Mouse (Mus musculus) CH12.LX (cell line): ENCODE results near the gene Ar. TPM values are rescaled to one million over a fixed set of nuclear protein-coding genes. Genes with fewer than 3 reads are reported as not detected.

Experiments used
- DNase-seq: peaks from one replicate; pipeline ENCODE4 v3.0.0-alpha.2; 2013; ENCODE audit errors: extremely low read depth
- H3K27ac ChIP-seq: 2 replicates; pipeline ENCODE4 v1.5.1; 2012; ENCODE audit warnings: low read depth, mild to moderate bottlenecking, control low read depth, moderate library complexity; ENCODE audit not compliant: insufficient read depth
- H3K27me3 ChIP-seq: replicated peaks from 2 replicates; pipeline ENCODE3; 2012; ENCODE audit warnings: inconsistent platforms
- H3K36me3 ChIP-seq, 2 experiments: replicated peaks in 1 of 2; 2 replicates each; pipeline versions ENCODE3 to v1.6.1; 2012; ENCODE audit warnings: inconsistent platforms in 1 of 2, low read length in 1 of 2, mild to moderate bottlenecking in 1 of 2, mixed read lengths in 1 of 2, moderate library complexity in 1 of 2; ENCODE audit not compliant: control insufficient read depth in 1 of 2, insufficient read depth in 1 of 2
- H3K4me1 ChIP-seq, 2 experiments: 2 replicates each; pipeline ENCODE4 v1.6.1; 2012; ENCODE audit warnings: inconsistent platforms in 1 of 2, moderate library complexity in 1 of 2; ENCODE audit not compliant: insufficient read depth in 2 of 2, control insufficient read depth in 1 of 2
- H3K4me2 ChIP-seq: 2 replicates; pipeline ENCODE4 v1.6.1; 2012; ENCODE audit warnings: low read depth, mild to moderate bottlenecking, control low read depth; ENCODE audit not compliant: poor library complexity, insufficient read depth, severe bottlenecking
- H3K4me3 ChIP-seq, 3 experiments: fragments of 150-350 bp in 1 of 3; sonication (generic) in 1 of 3; replicated peaks in 1 of 3; 2 replicates each; pipeline versions ENCODE3 to v1.5.1; 2011 to 2012; ENCODE audit warnings: low read depth in 2 of 3, low read length in 2 of 3, mild to moderate bottlenecking in 2 of 3, moderate library complexity in 2 of 3, control low read depth in 1 of 3, improper control_type of control experiment in 1 of 3, inconsistent platforms in 1 of 3, mixed read lengths in 1 of 3; ENCODE audit not compliant: poor library complexity in 1 of 3
- H3K79me2 ChIP-seq: replicated peaks from 2 replicates; pipeline ENCODE4 v1.6.1; 2012; ENCODE audit warnings: mild to moderate bottlenecking, moderate library complexity; ENCODE audit not compliant: control insufficient read depth, poor library complexity, insufficient read depth, severe bottlenecking; ENCODE audit errors: extremely low read depth
- H3K9ac ChIP-seq: 2 replicates; pipeline ENCODE4 v1.6.1; 2012; ENCODE audit warnings: low read depth, mild to moderate bottlenecking, control low read depth, moderate library complexity; ENCODE audit not compliant: insufficient read depth
- H3K9me3 ChIP-seq: replicated peaks from 2 replicates; pipeline ENCODE3; 2012; ENCODE audit warnings: low read length, inconsistent platforms, mixed read lengths
- BHLHE40 ChIP-seq: IDR thresholded peaks from 2 replicates; pipeline ENCODE4 v1.6.1; 2011; ENCODE audit warnings: mild to moderate bottlenecking, low read depth, low read length, improper control_type of control experiment
- CHD1 ChIP-seq: IDR thresholded peaks from 2 replicates; pipeline ENCODE4 v1.6.1; 2012; ENCODE audit warnings: low read depth, low read length, improper control_type of control experiment, inconsistent platforms
- CTCF ChIP-seq, 2 experiments: IDR thresholded peaks in 1 of 2; conservative IDR thresholded peaks in 1 of 2; 2 replicates each; pipeline ENCODE4 v1.5.1; 2011 to 2012; ENCODE audit warnings: low read depth in 2 of 2, low read length in 2 of 2, improper control_type of control experiment in 1 of 2, inconsistent platforms in 1 of 2, mild to moderate bottlenecking in 1 of 2, moderate library complexity in 1 of 2
- E2F4 ChIP-seq: IDR thresholded peaks from 2 replicates; pipeline ENCODE4 v1.6.1; 2011; ENCODE audit warnings: low read depth, low read length, improper control_type of control experiment; ENCODE audit not compliant: insufficient replicate concordance
- EP300 ChIP-seq: IDR thresholded peaks from 2 replicates; pipeline ENCODE4 v1.6.1; 2011; ENCODE audit warnings: low read length, improper control_type of control experiment
- ETS1 ChIP-seq: conservative IDR thresholded peaks from 2 replicates; pipeline ENCODE4 v1.6.1; 2012; ENCODE audit warnings: low read depth, mild to moderate bottlenecking, inconsistent platforms, low read length, improper control_type of control experiment, moderate library complexity
- GABPA ChIP-seq: IDR thresholded peaks from 2 replicates; pipeline ENCODE4 v1.6.1; 2012; ENCODE audit warnings: low read depth, low read length, improper control_type of control experiment, inconsistent platforms; ENCODE audit not compliant: insufficient replicate concordance
- JUN ChIP-seq: IDR thresholded peaks from 2 replicates; pipeline ENCODE4 v1.6.1; 2011; ENCODE audit warnings: low read depth, mild to moderate bottlenecking, low read length, improper control_type of control experiment, moderate library complexity; ENCODE audit not compliant: insufficient read depth
- JUND ChIP-seq: conservative IDR thresholded peaks from 2 replicates; pipeline ENCODE4 v1.6.1; 2011; ENCODE audit warnings: low read depth, low read length, improper control_type of control experiment
- KAT2A ChIP-seq: IDR thresholded peaks from 2 replicates; pipeline ENCODE4 v1.6.1; 2012; ENCODE audit warnings: low read length, improper control_type of control experiment, inconsistent platforms; ENCODE audit not compliant: insufficient replicate concordance
- MAFK ChIP-seq: IDR thresholded peaks from 2 replicates; pipeline ENCODE4 v1.6.1; 2011; ENCODE audit warnings: low read length, improper control_type of control experiment; ENCODE audit not compliant: insufficient replicate concordance
- MAX ChIP-seq: IDR thresholded peaks from 2 replicates; pipeline ENCODE4 v1.6.1; 2011; ENCODE audit warnings: low read length, improper control_type of control experiment
- MAZ ChIP-seq: IDR thresholded peaks from 2 replicates; pipeline ENCODE4 v1.6.1; 2012; ENCODE audit warnings: low read depth, mild to moderate bottlenecking, inconsistent platforms, low read length, improper control_type of control experiment, moderate library complexity
- MXI1 ChIP-seq: IDR thresholded peaks from 2 replicates; pipeline ENCODE4 v1.6.1; 2011; ENCODE audit warnings: mild to moderate bottlenecking, low read depth, low read length, improper control_type of control experiment
- MYC ChIP-seq: IDR thresholded peaks from 2 replicates; pipeline ENCODE4 v1.6.1; 2011; ENCODE audit warnings: low read depth, mild to moderate bottlenecking, improper control_type of control experiment, low read length
- NELFE ChIP-seq: IDR thresholded peaks from 2 replicates; pipeline ENCODE4 v1.6.1; 2011; ENCODE audit warnings: low read depth, low read length, improper control_type of control experiment
- NRF1 ChIP-seq: IDR thresholded peaks from 2 replicates; pipeline ENCODE4 v1.6.1; 2014; ENCODE audit warnings: low read depth, mild to moderate bottlenecking, inconsistent platforms, low read length, improper control_type of control experiment, moderate library complexity
- PAX5 ChIP-seq: IDR thresholded peaks from 2 replicates; pipeline ENCODE4 v1.6.1; 2012; ENCODE audit warnings: low read length, inconsistent platforms, mixed read lengths
- POLR2A ChIP-seq: IDR thresholded peaks from 2 replicates; pipeline ENCODE4 v1.6.1; 2011; ENCODE audit warnings: low read depth, mild to moderate bottlenecking, improper control_type of control experiment, low read length
- POLR2AphosphoS2 ChIP-seq: IDR thresholded peaks from 2 replicates; pipeline ENCODE4 v1.6.1; 2011; ENCODE audit warnings: low read depth, low read length, improper control_type of control experiment
- RAD21 ChIP-seq: IDR thresholded peaks from 2 replicates; pipeline ENCODE4 v1.6.1; 2011; ENCODE audit warnings: low read depth, mild to moderate bottlenecking, low read length, improper control_type of control experiment, moderate library complexity
- RCOR1 ChIP-seq: conservative IDR thresholded peaks from 2 replicates; pipeline ENCODE4 v1.6.1; 2012; ENCODE audit warnings: low read depth, mild to moderate bottlenecking, inconsistent platforms, low read length, improper control_type of control experiment
- SIN3A ChIP-seq: IDR thresholded peaks from 2 replicates; pipeline ENCODE4 v1.6.1; 2012; ENCODE audit warnings: low read length, improper control_type of control experiment, inconsistent platforms
- SMC3 ChIP-seq: IDR thresholded peaks from 2 replicates; pipeline ENCODE4 v1.6.1; 2011; ENCODE audit warnings: low read depth, low read length, improper control_type of control experiment
- TCF12 ChIP-seq: IDR thresholded peaks from 2 replicates; pipeline ENCODE4 v1.6.1; 2014; ENCODE audit warnings: low read depth, mild to moderate bottlenecking, inconsistent platforms, low read length, improper control_type of control experiment
- UBTF ChIP-seq: IDR thresholded peaks from 2 replicates; pipeline ENCODE4 v1.6.1; 2012; ENCODE audit warnings: low read depth, mild to moderate bottlenecking, inconsistent platforms, low read length, improper control_type of control experiment, moderate library complexity
- USF2 ChIP-seq: conservative IDR thresholded peaks from 2 replicates; pipeline ENCODE4 v1.6.1; 2011; ENCODE audit warnings: low read depth, low read length, improper control_type of control experiment
- ZMIZ1 ChIP-seq: IDR thresholded peaks from 2 replicates; pipeline ENCODE4 v1.6.1; 2012; ENCODE audit warnings: low read depth, mild to moderate bottlenecking, inconsistent platforms, low read length, improper control_type of control experiment
- ZNF384 ChIP-seq: IDR thresholded peaks from 2 replicates; pipeline ENCODE4 v1.6.1; 2012; ENCODE audit warnings: low read depth, low read length, improper control_type of control experiment, inconsistent platforms
- dilution Hi-C: fragments of 300-500 bp; cut with MboI; formaldehyde crosslinking; loops from 2 replicates; pipeline ENCODE4 v1.14.3; 2020; ENCODE audit warnings: low sequenced_read_pairs; ENCODE audit not compliant: extremely low pct_unique_long_range_greater_than_20kb, extremely low pct_ligation_motif_present
- in situ Hi-C: fragments of 300-500 bp; cut with MboI; formaldehyde crosslinking; loops from 3 replicates; pipeline ENCODE4 v1.14.3; 2019; ENCODE audit warnings: low sequenced_read_pairs, low pct_ligation_motif_present, low pct_unique_long_range_greater_than_20kb, mixed read lengths
- polyA plus RNA-seq: library from polyadenylated mRNA; unstranded; fragments of >175 nt; gene quantifications from 2 replicates; pipeline ENCODE4 v1.2.1, GENCODE M21; 2012; ENCODE audit warnings: low read depth; ENCODE audit not compliant: insufficient read length
- total RNA-seq, 2 experiments: library from RNA; depleted of rRNA; stranded (reverse); fragments of 300-350 nt in 1 of 2; fragments of >200 nt in 1 of 2; gene quantifications; 2 replicates each; pipeline ENCODE4 v1.2.3; 2012 to 2014

The Ar gene
- total and polyA plus RNA-seq, 3 experiments = not detected

DNA sequence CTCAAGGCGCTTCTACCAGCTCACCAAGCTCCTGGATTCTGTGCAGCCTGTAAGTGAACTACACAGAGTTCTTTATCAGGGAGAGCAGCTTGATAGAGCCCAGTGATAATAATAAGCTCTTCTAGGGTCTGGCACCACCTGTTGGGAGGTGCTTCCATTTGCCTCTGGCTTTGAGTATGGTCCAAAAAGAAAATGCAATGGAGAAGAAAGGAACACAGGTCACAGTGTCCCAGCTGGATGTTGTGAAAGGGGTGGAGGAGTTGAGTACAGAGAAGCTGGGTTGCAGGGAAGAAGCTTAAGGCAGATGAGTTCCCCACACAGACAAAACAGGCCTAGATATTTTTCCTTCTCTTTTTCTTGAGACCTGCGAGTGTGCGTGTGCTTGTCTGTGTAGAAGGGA lies 167.4 kb downstream of the Ar start:
- dilution Hi-C loops = no loop called here
- Histone ChIP-seq H3K4me3 (no peak overlapping the region), H3K9ac (no peak overlapping the region), H3K4me2 (no peak overlapping the region), H3K27ac (no peak overlapping the region), H3K4me1 (no peaks in the 10 kb centered on the region), H3K79me2 (no peaks in the 10 kb centered on the region), H3K9me3 (peaks cover 8% of the 10 kb centered on the region), H3K36me3 (no peaks in the 10 kb centered on the region), H3K27me3 (no peaks in the 10 kb centered on the region)
- in situ Hi-C loops = no loop called here
- DNase-seq = no peak
- TF ChIP-seq EP300 (no peak), POLR2A (no peak), CTCF (conservative IDR thresholded peaks at IDR 0.05 in 1 of 2, IDR thresholded peaks at IDR 0.05 in 1 of 2; ENCODE audit: low read depth in 2 of 2, low read length in 2 of 2) (no peak), USF2 (no peak), ZNF384 (no peak), TCF12 (no peak), MAFK (no peak), ETS1 (no peak), E2F4 (no peak), MXI1 (no peak), ZMIZ1 (no peak), JUN (no peak), BHLHE40 (no peak), MAX (no peak), NRF1 (no peak)

DNA sequence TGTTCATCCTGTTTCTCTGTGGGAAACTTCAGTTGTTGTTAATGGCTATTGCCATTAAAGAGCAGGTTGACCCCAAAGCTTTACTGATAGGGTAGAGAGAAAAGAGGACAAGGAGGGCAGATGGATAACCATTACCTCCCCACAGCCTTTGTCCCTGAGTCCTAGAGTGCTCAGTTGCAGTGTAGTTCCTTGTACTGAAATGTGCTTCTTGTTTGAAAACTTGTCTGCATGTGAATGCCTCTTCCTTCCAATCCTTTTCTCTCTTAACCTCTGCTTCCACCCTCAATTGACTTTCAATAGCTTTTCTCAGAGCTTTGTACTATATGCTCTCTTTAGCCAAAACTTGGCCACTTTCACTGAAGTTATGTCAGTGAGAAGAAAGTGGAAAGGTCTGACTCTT lies 168.9 kb downstream of the Ar start:
- no peak for DNase-seq
- no peaks in the 10 kb centered on the region for H3K4me1 ChIP-seq
- no peak overlapping the region for H3K9ac ChIP-seq
- no peaks in the 10 kb centered on the region for H3K79me2 ChIP-seq
- H3K4me3 ChIP-seq = no peak overlapping the region
- no peak overlapping the region for H3K4me2 ChIP-seq
- H3K27ac ChIP-seq = no peak overlapping the region
- dilution Hi-C loops = no loop called here
- TF ChIP-seq NELFE (no peak), NRF1 (no peak)
- TF ChIP-seq, all 38 proteins: peak for 0
- in situ Hi-C loops = no loop called here
- no peaks in the 10 kb centered on the region for H3K27me3 ChIP-seq
- H3K9me3 ChIP-seq = peaks cover 8% of the 10 kb centered on the region
- no peaks in the 10 kb centered on the region for H3K36me3 ChIP-seq

DNA sequence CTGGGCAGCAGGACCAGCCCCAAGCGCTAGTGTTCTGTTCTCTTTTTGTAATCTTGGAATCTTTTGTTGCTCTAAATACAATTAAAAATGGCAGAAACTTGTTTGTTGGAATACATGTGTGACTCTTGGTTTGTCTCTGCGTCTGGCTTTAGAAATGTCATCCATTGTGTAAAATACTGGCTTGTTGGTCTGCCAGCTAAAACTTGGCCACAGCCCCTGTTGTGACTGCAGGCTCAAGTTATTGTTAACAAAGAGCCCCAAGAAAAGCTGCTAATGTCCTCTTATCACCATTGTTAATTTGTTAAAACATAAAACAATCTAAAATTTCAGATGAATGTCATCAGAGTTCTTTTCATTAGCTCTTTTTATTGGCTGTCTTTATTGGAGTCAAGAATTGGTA lies 174.5 kb downstream of the Ar start:
- dilution Hi-C loops (no loop called here), in situ Hi-C loops (no loop called here)
- Histone ChIP-seq H3K9me3 (peaks cover 2% of the 10 kb centered on the region), H3K79me2 (no peaks in the 10 kb centered on the region), H3K4me1 (no peaks in the 10 kb centered on the region), H3K9ac (no peak overlapping the region), H3K27ac (no peak overlapping the region), H3K27me3 (no peaks in the 10 kb centered on the region), H3K4me3 (no peak overlapping the region), H3K4me2 (no peak overlapping the region), H3K36me3 (no peaks in the 10 kb centered on the region)
- DNase-seq = no peak
- TF ChIP-seq CHD1 (no peak), POLR2AphosphoS2 (no peak), SIN3A (no peak), ETS1 (no peak), GABPA (no peak), SMC3 (no peak), PAX5 (no peak), MAZ (no peak), RAD21 (no peak), KAT2A (no peak), MYC (no peak), RCOR1 (no peak), UBTF (no peak), JUND (no peak), TCF12 (no peak), MAX (no peak), BHLHE40 (no peak)
